Mouse (Mus musculus): ENCODE data around the gene Tepsin.

Gene Tepsin

GRCm38 (mm10) chr11:120098588-120099511 lies at the start of gene Tepsin, which contains the start of gene Ndufaf8:
Tepsin (minus strand) TSS chr11:120098731.
Ndufaf8 (plus strand) TSS chr11:120098928.
- DNase-seq: peak; percentile 97

GRCm38 (mm10) chr11:120143708-120144497 lies 45.4 kb upstream of the Tepsin start:
- no peak for DNase-seq

GRCm38 (mm10) chr11:120142601-120143051 lies 44.1 kb upstream of the Tepsin start:
- peak; percentile 53 for DNase-seq

- DNase-seq: no peak
Observed at GRCm38 (mm10) chr11:120140255-120140654, 41.7 kb upstream of the Tepsin start.

- no peak for DNase-seq
Observed at GRCm38 (mm10) chr11:120139309-120139731, 40.8 kb upstream of the Tepsin start.

GRCm38 (mm10) chr11:120137625-120138004 lies 39.1 kb upstream of the Tepsin start:
- DNase-seq: peak; percentile 39

- peak; percentile 47 for DNase-seq
Observed at GRCm38 (mm10) chr11:120136796-120137624, 38.5 kb upstream of the Tepsin start.

GRCm38 (mm10) chr11:120136195-120136594 lies 37.7 kb upstream of the Tepsin start:
- no peak for DNase-seq

- DNase-seq: no peak
Observed at GRCm38 (mm10) chr11:120134847-120135530, 36.5 kb upstream of the Tepsin start.

- DNase-seq: no peak
Observed at GRCm38 (mm10) chr11:120134148-120134547, 35.6 kb upstream of the Tepsin start.

GRCm38 (mm10) chr11:120129281-120129680 lies 30.8 kb upstream of the Tepsin start:
- no peak for DNase-seq

- no peak for DNase-seq
Observed at GRCm38 (mm10) chr11:120126845-120127244, 28.3 kb upstream of the Tepsin start.

GRCm38 (mm10) chr11:120122126-120122525 lies 23.6 kb upstream of the Tepsin start:
- DNase-seq: no peak

GRCm38 (mm10) chr11:120120642-120121420 lies 22.3 kb upstream of the Tepsin start:
- peak; percentile 65 for DNase-seq

GRCm38 (mm10) chr11:120119936-120120541 lies 21.5 kb upstream of the Tepsin start:
- no peak for DNase-seq

GRCm38 (mm10) chr11:120119108-120119507 lies 20.6 kb upstream of the Tepsin start:
- no peak for DNase-seq

- DNase-seq: no peak
Observed at GRCm38 (mm10) chr11:120117626-120118025, 19.1 kb upstream of the Tepsin start.

GRCm38 (mm10) chr11:120114488-120115215 lies 16.1 kb upstream of the Tepsin start:
- no peak for DNase-seq

- no peak for DNase-seq
Observed at GRCm38 (mm10) chr11:120112136-120112535, 13.6 kb upstream of the Tepsin start.

GRCm38 (mm10) chr11:120111033-120111432 lies 12.5 kb upstream of the Tepsin start:
- peak; percentile 69 for DNase-seq
